Mouse (Mus musculus) heart, postnatal 25 days (tissue): ENCODE data around the gene Topbp1. TPM values are rescaled to one million over a fixed set of nuclear protein-coding genes. Genes with fewer than 3 reads are reported as not detected.
A peak's percentile ranks its signal among the peaks of the same experiment; 100 is the strongest.
"Not testable (repeated sequence)": the region's sequence is repeated elsewhere in the genome, so short reads cannot be mapped to it uniquely, and the experiment has no call there.

Experiments used
- DNase-seq: peaks from one replicate; pipeline ENCODE4 v3.0.0; 2022; ENCODE audit warnings: low spot score
- intact Hi-C: fragments of 180-260 bp; cut with DNase I; formaldehyde crosslinking; loops from one replicate; pipeline ENCODE4 v1.15.1; 2025
- total RNA-seq, 2 experiments: library from RNA; stranded (reverse); gene quantifications; 2 replicates each; pipeline ENCODE4 v1.2.3; 2021

Gene Topbp1
- total RNA-seq, 2 experiments from 2014 or later, result 9.8 to 12.2 TPM

- DNase-seq, result no peak
- intact Hi-C loops, result no loop called here
These were observed 42.0 kb downstream of the Topbp1 start for GRCm38 (mm10) chr9:103347045-103347444.

GRCm38 (mm10) chr9:103347996-103348490 is 43.0 kb downstream of the Topbp1 start:
- DNase-seq, result no peak
- intact Hi-C loops, result no loop called here

DNA sequence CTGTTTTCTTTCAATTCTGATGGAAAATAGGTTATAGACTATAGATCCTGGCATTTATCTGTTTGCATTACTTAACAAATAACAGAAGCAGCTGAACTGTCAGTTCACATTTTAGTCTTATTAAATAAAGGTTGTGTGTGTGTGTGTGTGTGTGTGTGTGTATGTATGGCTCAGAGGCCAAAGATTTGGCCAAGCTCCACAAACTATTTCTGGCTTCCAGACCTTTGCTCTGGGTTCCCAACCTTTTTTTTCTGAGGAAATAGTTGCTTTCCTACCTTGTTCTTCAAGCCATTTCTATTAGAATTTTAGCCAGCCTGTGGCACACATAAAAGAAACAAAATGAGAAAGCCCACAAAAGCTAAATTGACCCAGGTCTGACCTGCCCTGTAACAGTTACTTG is 43.8 kb downstream of the Topbp1 start:
- intact Hi-C loops, result no loop called here
- no peak for DNase-seq

DNA sequence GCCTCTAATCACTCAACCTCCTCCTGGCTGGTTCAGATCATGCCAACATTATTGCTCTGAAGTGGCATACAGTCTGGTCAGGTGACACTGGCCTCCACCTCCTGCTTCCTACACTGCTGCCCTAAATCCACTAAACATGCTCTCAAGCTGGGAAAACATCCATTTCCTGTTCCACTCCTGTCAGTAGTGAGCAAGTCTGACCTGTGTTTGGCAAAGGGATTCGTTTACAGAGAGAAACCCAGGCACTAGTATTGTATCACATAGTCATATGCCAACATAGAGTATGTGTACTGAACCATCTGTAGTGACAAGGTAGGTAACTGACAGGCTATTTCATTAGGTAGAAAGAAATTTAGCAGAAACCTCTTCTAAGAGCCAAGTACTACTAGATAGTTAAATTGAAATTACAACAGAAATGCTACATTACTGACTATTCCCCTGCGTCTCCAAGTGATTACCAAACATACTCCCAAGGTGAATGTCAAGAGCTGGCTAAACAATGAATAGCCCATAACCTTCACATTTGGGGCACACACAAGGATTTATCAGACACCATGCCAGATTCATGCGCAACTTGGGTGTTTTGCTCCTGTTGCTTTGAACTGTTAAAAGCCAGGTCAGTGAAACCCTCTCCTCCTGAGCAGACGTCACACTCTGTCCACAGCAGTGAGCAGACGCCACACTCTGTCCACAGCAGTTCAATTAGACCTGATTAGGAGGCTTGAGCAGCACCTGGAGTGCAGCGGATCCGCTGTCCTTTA is 48.7 kb downstream of the Topbp1 start:
- intact Hi-C loops, DNase-seq: not testable (repeated sequence)

DNA sequence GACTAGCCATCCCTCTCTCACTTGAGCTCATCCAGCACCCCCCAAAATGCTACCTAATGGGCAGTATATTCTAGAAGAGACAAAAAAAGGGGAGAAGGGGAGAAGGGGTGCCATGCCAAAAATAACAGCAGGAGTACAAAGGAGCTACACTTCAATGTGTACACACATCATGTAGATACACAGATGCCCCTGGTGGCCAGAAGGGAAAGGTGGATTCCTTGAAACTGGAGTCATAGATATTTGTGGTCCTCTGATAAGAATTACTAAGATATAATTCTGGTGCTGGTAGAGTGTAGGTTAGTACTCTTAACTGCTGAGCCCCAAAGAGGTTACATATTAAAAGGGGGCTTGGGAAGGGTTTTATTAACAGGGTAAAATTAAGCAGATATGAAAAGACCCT is 52.9 kb downstream of the Topbp1 start:
- intact Hi-C loops, result no loop called here
- no peak for DNase-seq

DNA sequence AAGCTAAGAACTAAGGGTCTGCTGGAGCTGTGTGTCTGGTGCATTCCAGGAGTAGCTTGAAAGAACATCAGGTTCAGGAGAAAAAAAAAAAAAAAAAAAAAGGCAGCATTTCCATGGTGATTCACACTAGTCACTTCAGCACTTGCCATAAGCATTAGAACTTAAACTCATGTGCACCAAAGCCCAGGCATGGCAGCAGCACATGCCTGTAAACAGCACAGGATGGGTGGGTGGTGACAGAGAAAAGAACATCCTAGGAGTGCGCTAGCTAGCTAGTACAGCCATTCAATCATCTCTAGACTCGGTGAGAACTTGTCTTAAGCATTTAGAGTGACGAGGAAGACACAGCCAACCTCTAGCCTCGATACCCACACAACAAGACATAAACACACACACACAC is 53.5 kb downstream of the Topbp1 start:
- intact Hi-C loops, result no loop called here
- DNase-seq, result no peak

GRCm38 (mm10) chr9:103360642-103361041 is 55.6 kb downstream of the Topbp1 start:
- intact Hi-C loops, result loop anchor here (5.0 to 10.0 kb wide), 3 partner anchors 53 to 707 kb away; partner anchors contain the start of genes 1300017J02Rik, Nphp3 and Topbp1
- no peak for DNase-seq

- intact Hi-C loops, result loop anchor here (5.0 to 10.0 kb wide), 3 partner anchors 56 to 704 kb away; partner anchors contain the start of genes 1300017J02Rik, Nphp3 and Topbp1
- DNase-seq, result no peak
These were observed 58.1 kb downstream of the Topbp1 start for GRCm38 (mm10) chr9:103363088-103363487.

DNA sequence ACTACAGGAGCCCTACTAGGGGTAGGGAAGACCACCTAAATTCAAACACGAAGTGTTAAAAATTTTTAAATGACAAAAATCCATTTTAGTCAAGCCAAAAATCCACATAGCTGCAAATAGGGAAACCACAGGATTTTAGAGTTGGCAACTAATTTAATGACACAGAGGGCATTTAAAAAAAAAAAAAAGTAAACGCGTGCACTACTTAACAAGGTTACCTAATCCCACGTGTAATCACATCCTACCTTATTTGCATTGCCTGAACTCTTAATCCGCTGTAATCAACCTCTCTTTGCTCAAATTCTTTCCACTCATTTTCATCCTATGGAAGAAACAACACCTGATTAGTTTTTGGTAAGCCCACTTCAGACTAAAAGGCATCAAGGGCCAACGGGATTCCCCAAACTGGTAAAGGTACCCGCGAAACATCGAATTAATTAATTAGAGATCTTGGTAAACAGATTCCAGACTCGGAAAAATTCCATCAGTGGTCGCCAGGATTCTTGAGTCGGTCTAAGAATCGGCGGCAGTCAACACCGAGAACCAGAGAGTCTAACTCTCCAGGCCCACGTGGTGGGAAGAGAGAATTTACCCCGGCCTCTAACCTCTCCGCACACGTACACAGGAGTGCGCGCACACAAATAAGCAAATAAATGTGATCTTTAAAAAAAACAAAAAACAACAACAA is 58.9 kb downstream of the Topbp1 start:
- no peak for DNase-seq
- intact Hi-C loops, result loop anchor here (5.0 to 10.0 kb wide), 3 partner anchors 57 to 703 kb away; partner anchors contain the start of genes 1300017J02Rik, Nphp3 and Topbp1

DNA sequence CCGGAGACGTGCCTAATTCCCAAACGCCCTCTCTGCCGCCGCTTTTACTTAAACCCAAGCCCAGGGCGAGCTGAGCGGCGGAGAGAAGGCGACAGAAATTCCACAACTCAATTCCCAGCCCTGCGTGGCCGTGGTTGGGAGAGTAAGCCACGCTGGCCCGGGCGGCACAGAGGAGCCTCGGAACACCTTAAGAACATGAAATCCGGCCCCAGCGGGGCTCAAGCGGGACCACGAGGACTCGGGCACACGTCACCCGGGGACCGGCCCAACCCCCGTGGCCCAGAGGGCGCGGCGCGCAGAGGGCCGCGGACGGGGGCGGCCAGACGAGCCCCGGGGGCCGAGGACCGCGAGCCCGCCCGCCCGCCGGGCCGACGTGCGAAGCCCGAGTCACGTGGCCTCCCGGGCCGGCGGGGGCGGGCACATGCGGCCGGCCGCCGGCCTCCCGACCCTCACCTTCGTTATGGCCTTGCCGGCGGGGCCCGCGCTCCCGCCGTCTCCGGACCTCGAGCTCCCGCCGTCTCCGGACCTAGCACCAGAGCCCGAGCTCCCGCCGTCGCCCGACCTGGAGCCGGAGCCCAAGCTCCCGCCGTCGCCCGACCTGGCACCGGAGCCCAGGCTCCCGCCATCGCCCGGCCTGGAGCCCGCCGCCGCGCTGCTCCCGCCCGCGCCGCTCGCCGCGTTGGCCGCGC is 59.7 kb downstream of the Topbp1 start:
- intact Hi-C loops, result loop anchor here (5.0 to 10.0 kb wide), 4 partner anchors 57 to 703 kb away; partner anchors contain the start of genes 1300017J02Rik, Nphp3, Srprb and Topbp1
- DNase-seq, result peak; percentile 63

GRCm38 (mm10) chr9:103365290-103366247 is 60.6 kb downstream of the Topbp1 start, which contains the start of gene Cdv3:
Gene Cdv3 (minus strand): TSS chr9:103365840.
- peak; percentile 100 for DNase-seq

DNA sequence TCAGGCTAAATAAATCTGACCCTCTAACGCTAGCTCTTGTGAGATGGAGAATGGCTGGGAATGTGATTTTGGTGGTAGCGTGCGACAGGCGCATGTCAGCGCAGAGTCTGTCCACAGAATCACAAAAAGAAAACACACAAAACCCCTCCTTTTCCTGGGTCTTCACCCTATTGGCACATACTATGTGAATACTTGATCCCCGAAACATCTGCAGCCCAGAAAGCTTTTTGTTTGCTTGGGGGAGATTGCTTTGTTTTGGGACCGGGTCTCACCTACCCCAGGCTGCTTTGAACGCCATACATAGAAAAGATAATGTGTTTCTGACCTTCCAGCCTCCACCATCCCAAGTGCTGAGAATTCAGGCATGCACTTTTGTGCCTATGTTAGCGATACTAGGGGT is 61.3 kb downstream of the Topbp1 start:
- intact Hi-C loops, result loop anchor here (5.0 to 10.0 kb wide), 2 partner anchors 164 to 638 kb away; partner anchors contain the start of genes Nphp3 and Srprb

More at GRCm38 (mm10) chr9:103365290-103366247, 60.6 kb downstream of the Topbp1 start, which contains the start of gene Cdv3:
- intact Hi-C loops, result loop anchor here (5.0 to 10.0 kb wide), 2 partner anchors 163 to 639 kb away; partner anchors contain the start of genes Nphp3 and Srprb

DNA sequence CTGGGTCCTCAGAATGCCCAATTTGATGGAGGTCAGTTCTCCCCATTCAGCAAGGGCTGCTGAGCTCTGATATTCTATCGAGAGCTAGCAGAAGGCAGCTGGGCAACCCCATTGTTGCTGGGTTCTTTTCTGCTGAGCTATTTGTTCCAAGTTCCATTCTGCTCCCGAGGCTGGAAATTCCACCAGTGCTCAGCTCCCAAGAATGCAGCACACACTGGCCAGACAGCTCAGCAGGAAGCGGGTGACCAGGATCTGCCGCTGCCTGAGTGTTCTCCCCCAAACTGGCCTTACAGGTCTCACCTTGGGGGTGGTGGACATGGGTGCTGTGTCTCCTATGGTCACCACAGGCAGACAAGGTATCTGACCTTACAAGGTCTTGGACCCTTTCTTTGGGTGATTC is 64.9 kb downstream of the Topbp1 start:
- intact Hi-C loops, result loop anchor here (5.0 to 10.0 kb wide), 2 partner anchors 168 to 635 kb away; partner anchors contain the start of genes Nphp3 and Srprb
- DNase-seq, result no peak

More for the DNA sequence above, 61.3 kb downstream of the Topbp1 start:
- no peak for DNase-seq

DNA sequence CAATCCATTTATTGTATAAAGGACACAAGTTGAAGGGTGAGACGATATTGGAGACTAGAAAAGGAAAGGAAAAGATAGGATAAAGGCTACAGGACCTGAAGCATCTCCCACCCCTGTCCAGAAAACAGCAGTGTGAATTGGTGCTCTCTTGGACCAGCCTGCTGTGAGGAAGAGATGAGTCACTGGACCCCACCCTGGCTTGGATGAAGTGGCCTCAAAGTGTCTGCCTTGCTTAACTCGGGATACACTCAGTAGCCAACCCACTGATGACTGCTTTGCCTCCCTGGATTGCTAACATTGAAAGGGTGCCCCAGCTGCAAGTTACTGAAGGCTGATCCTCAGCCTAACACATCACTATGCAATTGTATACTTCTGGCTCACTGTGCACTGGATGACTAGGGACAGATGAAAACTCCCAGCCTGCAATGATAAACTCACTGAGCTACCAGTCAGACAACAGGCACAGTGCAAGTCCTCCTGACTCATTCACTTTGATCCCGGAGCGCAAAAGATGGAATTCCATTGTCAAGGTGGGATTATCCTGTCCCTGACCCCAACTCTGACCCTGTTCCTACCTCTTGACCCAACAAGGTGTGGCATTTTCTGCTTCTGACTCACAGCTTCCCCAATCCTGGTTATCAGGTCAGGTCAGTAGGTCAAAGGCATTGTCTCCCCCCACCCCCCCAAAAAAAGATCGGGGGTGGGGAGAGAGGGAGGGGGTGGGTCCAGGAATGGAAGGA is 67.4 kb downstream of the Topbp1 start:
- DNase-seq, result no peak
- intact Hi-C loops, result no loop called here

DNA sequence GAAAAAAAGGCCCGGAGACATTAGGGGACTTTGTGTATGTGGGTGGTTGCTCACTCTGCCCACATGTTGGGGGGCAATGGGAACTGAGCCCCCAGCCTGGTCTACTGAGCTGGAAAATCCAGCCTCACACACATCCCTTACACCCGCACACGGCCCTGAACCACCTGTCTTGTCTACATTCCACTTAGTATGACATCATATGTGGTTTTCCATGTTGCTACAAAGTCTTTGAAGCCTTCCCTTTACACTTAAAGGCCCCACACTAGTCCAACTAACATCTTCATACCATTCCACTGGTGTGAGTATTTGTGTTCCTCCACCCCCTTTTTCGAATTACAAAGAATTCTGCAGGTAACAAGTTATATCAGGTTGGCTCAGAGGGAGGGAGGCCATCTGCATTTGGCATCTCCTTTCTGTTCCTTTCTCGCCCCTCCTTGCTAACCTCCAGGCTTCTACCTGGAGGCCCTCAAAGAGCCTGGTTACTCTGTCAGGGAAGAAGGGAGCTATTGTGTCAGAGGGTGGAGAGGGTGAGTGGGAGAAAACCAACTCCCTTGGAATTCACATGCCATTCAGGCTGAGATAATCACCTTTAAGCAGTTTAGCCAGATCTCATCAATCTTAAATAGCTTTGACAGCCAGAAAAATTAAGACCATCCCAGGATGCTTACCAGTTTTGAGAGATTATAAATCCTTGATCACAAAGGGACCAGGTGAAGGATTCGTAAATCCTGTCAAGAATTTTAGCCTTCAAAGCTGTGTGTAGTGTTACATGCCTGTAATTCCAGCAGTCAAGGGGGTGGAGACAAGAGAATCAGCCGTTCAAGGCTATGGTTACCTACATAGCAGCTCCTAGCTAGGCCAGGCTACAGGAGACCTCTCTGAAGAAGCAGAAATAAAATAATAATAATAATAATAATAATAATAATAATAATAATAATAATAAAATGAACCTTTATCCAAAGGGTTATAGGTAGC is 71.6 kb downstream of the Topbp1 start:
- intact Hi-C loops, result no loop called here
- DNase-seq, result no peak

DNA sequence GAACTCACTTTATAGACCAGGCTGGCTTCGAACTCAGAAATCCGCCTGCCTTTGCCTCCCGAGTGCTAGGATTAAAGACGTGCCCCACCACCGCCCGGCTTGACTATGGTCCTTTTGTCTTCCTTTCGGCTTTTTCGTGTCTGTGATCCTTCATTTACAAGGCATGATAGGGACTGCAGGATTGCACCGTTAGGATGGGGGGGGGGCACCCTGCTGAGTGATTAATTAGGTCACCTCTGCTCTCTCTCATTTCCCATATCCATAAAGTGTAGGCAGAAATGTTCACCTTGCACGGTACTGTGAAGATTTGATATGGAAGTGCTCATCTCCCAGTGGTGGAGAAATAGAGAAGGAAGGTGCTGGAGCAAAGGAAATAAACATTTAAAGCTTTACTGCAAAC is 73.7 kb downstream of the Topbp1 start:
- no peak for DNase-seq
- intact Hi-C loops, result no loop called here

DNA sequence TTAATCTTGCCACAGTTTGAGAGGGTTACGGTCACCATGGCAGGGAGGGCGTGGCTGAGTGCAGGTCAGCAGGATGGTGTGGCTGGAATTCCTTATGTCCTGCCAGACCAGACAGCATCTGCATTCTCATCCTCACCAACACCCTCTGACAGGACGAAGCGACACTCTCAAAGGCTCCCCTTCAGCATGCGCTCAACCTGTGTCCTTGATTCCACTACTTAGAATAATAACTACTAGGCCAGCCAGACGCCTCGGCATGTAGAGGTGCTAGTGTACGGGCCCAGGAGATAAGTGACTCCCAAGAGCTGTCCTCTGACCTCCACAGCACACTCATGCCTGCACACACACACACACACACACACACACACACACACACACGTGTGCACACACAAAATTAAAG is 74.2 kb downstream of the Topbp1 start:
- no peak for DNase-seq
- intact Hi-C loops, result no loop called here
